Mouse (Mus musculus): Measurements from ENCODE around the gene Tmem269.
A peak's percentile ranks its signal among the peaks of the same experiment; 100 is the strongest.

DNA sequence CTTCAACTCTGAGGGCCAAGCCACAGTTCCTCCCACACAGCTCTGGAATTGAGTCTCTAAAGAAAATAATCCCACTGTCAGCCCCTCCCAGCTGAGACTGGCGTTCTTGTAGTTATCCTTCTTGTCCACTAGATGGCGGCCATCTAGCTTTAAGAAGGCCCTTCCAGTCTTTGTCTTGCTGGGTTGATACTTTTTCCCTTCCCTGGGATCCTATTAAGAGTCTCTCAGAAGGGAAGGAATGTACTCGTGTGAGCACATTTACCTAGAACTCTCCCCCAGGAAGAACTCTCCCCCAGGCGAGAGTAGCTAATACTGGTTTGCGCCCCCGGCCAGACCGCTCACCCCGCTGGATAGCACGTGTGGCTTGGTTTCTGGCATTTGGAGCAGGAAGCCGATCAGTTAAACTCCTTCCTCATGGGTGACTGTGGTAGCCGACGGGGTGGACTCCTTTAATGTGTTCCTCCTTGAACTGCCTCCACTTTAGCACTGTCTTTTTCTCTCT lies 21.2 kb upstream of the Tmem269 start:
- peak; percentile 46; the same call in 1 of the 2 replicates for TF ChIP-seq CTCF (IDR thresholded peaks at IDR 0.05; ENCODE audit: extremely low read depth, insufficient read depth, insufficient read length, insufficient replicate concordance)
- TF ChIP-seq POLR2A (IDR thresholded peaks at IDR 0.05; ENCODE audit: low read depth, low read length), result no peak
